Mouse (Mus musculus) G1E (cell line): ENCODE measurements around the gene Ptprr. TPM values are rescaled to one million over a fixed set of nuclear protein-coding genes. Genes with fewer than 3 reads are reported as not detected.

ENCODE experiments used
- ATAC-seq: 2 replicates; pipeline ENCODE4 v1.8.0; 2016; ENCODE audit warnings: mild to moderate bottlenecking; ENCODE audit not compliant: insufficient number of reproducible peaks, poor library complexity, low FRiP score, severe bottlenecking; ENCODE audit errors: extremely low read depth
- DNase-seq: peaks from one replicate; pipeline ENCODE4 v3.0.0; 2012; ENCODE audit warnings: low spot score
- H3K27me3 ChIP-seq: 2 replicates; pipeline ENCODE4 v1.6.1; 2012; ENCODE audit warnings: mild to moderate bottlenecking, low read length, inconsistent platforms; ENCODE audit not compliant: insufficient read depth
- H3K36me3 ChIP-seq: replicated peaks from 2 replicates; pipeline ENCODE3; 2012; ENCODE audit warnings: mild to moderate bottlenecking, inconsistent platforms
- H3K4me1 ChIP-seq: 2 replicates; pipeline ENCODE4 v1.6.1; 2012; ENCODE audit warnings: low read depth, low read length, inconsistent platforms, mixed read lengths; ENCODE audit not compliant: insufficient read depth
- H3K4me3 ChIP-seq: 2 replicates; pipeline ENCODE4 v1.5.1; 2012; ENCODE audit warnings: low read depth, mild to moderate bottlenecking, inconsistent platforms, low read length, moderate library complexity, mixed read lengths
- H3K9me3 ChIP-seq: replicated peaks from 2 replicates; pipeline ENCODE4 v1.6.1; 2012; ENCODE audit warnings: inconsistent platforms
- CTCF ChIP-seq: IDR thresholded peaks from 2 replicates; pipeline ENCODE4 v1.5.1; 2012; ENCODE audit warnings: low read depth, low read length, inconsistent platforms, mixed read lengths
- GATA1 ChIP-seq: IDR thresholded peaks from 2 replicates; pipeline ENCODE4 v1.6.1; 2012; ENCODE audit warnings: borderline replicate concordance, low read length, inconsistent platforms, mixed read lengths
- GATA2 ChIP-seq: IDR thresholded peaks from 2 replicates; pipeline ENCODE4 v1.6.1; 2012; ENCODE audit warnings: low read depth, low read length, inconsistent platforms, borderline replicate concordance
- POLR2AphosphoS5 ChIP-seq: IDR thresholded peaks from 2 replicates; pipeline ENCODE4 v1.6.1; 2012; ENCODE audit warnings: low read depth, low read length, inconsistent platforms; ENCODE audit not compliant: insufficient replicate concordance
- TAL1 ChIP-seq: conservative IDR thresholded peaks from 2 replicates; pipeline ENCODE4 v1.6.1; 2012; ENCODE audit warnings: low read depth, low read length, inconsistent platforms, mixed read lengths
- polyA plus RNA-seq: library from polyadenylated mRNA; stranded (reverse); fragments of >175 nt; gene quantifications from 2 replicates; pipeline ENCODE4 v1.2.3, GENCODE M21; 2012
- total RNA-seq, 2 experiments: library from RNA; stranded (forward) in 1 of 2; stranded (reverse) in 1 of 2; fragments of 200-1000 nt in 1 of 2; fragments of >200 nt in 1 of 2; fragmentation: Nextera tagmentation in 1 of 2; gene quantifications; 2 replicates each; pipeline ENCODE4 v1.2.3; 2014 to 2017

The Ptprr gene
- total and polyA plus RNA-seq, 3 experiments = 0.11 TPM; not detected in 2

- no peak for TF ChIP-seq GATA2
- no peak for TF ChIP-seq POLR2AphosphoS5
- no peak for TF ChIP-seq CTCF
- TF ChIP-seq GATA1 = no peak
- no peak for TF ChIP-seq TAL1
- ATAC-seq (no peak), DNase-seq (no peak)
- no peak overlapping the region for H3K4me3 ChIP-seq
- no peaks in the 10 kb centered on the region for H3K36me3 ChIP-seq
- no peaks in the 10 kb centered on the region for H3K4me1 ChIP-seq
- peaks cover 62% of the 10 kb centered on the region for H3K9me3 ChIP-seq
- H3K27me3 ChIP-seq = no peaks in the 10 kb centered on the region
These were observed 268.8 kb downstream of the Ptprr start for GRCm38 (mm10) chr10:116286697-116287344.

- no peaks in the 10 kb centered on the region for H3K4me1 ChIP-seq
- TF ChIP-seq GATA1 (no peak), POLR2AphosphoS5 (no peak), TAL1 (no peak), GATA2 (no peak), CTCF (no peak)
- no peaks in the 10 kb centered on the region for H3K27me3 ChIP-seq
- H3K36me3 ChIP-seq = no peaks in the 10 kb centered on the region
- no peak overlapping the region for H3K4me3 ChIP-seq
- DNase-seq (no peak), ATAC-seq (no peak)
- H3K9me3 ChIP-seq = peaks cover 66% of the 10 kb centered on the region
These were observed 270.1 kb downstream of the Ptprr start for GRCm38 (mm10) chr10:116288130-116288529.

GRCm38 (mm10) chr10:116290483-116290882 is 272.5 kb downstream of the Ptprr start:
- H3K9me3 ChIP-seq = peaks cover 54% of the 10 kb centered on the region
- no peaks in the 10 kb centered on the region for H3K4me1 ChIP-seq
- H3K4me3 ChIP-seq = no peak overlapping the region
- no peaks in the 10 kb centered on the region for H3K27me3 ChIP-seq
- TF ChIP-seq CTCF (no peak), POLR2AphosphoS5 (no peak)
- DNase-seq (no peak), ATAC-seq (no peak)
- no peaks in the 10 kb centered on the region for H3K36me3 ChIP-seq

GRCm38 (mm10) chr10:116291153-116291755 is 273.2 kb downstream of the Ptprr start:
- ATAC-seq = no peak
- Histone ChIP-seq H3K4me3 (no peak overlapping the region), H3K9me3 (peaks cover 54% of the 10 kb centered on the region), H3K27me3 (no peaks in the 10 kb centered on the region), H3K36me3 (no peaks in the 10 kb centered on the region), H3K4me1 (no peaks in the 10 kb centered on the region)
- no peak for TF ChIP-seq GATA1
- no peak for TF ChIP-seq GATA2
- TF ChIP-seq TAL1 = no peak
- no peak for TF ChIP-seq POLR2AphosphoS5
- no peak for TF ChIP-seq CTCF
- no peak for DNase-seq

- H3K27me3 ChIP-seq = no peaks in the 10 kb centered on the region
- H3K9me3 ChIP-seq = peaks cover 50% of the 10 kb centered on the region
- H3K36me3 ChIP-seq = no peaks in the 10 kb centered on the region
- ATAC-seq (no peak), DNase-seq (no peak)
- no peaks in the 10 kb centered on the region for H3K4me1 ChIP-seq
- no peak overlapping the region for H3K4me3 ChIP-seq
- TF ChIP-seq POLR2AphosphoS5 = no peak
- TF ChIP-seq GATA2 = no peak
- TF ChIP-seq GATA1 = no peak
- no peak for TF ChIP-seq TAL1
- no peak for TF ChIP-seq CTCF
These were observed 278.4 kb downstream of the Ptprr start for GRCm38 (mm10) chr10:116296439-116296838.

- Histone ChIP-seq H3K36me3 (no peaks in the 10 kb centered on the region), H3K4me3 (no peak overlapping the region), H3K27me3 (no peaks in the 10 kb centered on the region), H3K9me3 (peaks cover 52% of the 10 kb centered on the region), H3K4me1 (no peaks in the 10 kb centered on the region)
- no peak for TF ChIP-seq CTCF
- DNase-seq = no peak
- ATAC-seq = no peak
These were observed 279.8 kb downstream of the Ptprr start for GRCm38 (mm10) chr10:116297854-116298253.

GRCm38 (mm10) chr10:116300824-116301223 is 282.8 kb downstream of the Ptprr start:
- Histone ChIP-seq H3K4me1 (no peaks in the 10 kb centered on the region), H3K4me3 (no peak overlapping the region), H3K36me3 (no peaks in the 10 kb centered on the region), H3K27me3 (no peaks in the 10 kb centered on the region), H3K9me3 (peaks cover 50% of the 10 kb centered on the region)
- ATAC-seq (no peak), DNase-seq (no peak)
- TF ChIP-seq TAL1 (no peak), GATA2 (no peak), CTCF (no peak), GATA1 (no peak), POLR2AphosphoS5 (no peak)
